Mouse (Mus musculus) ES-Bruce4 (cell line): ENCODE measurements around the gene Efemp1. TPM values are rescaled to one million over a fixed set of nuclear protein-coding genes. Genes with fewer than 3 reads are reported as not detected.

Experiments
- H3K27ac ChIP-seq: 2 replicates; pipeline ENCODE4 v1.5.1; 2012; ENCODE audit warnings: low read length, inconsistent platforms; ENCODE audit not compliant: insufficient read depth
- H3K27me3 ChIP-seq: 2 replicates; pipeline ENCODE4 v1.6.1; 2012; ENCODE audit warnings: mild to moderate bottlenecking, low read length, inconsistent platforms; ENCODE audit not compliant: control insufficient read depth, poor library complexity, insufficient read depth, severe bottlenecking
- H3K36me3 ChIP-seq: 2 replicates; pipeline ENCODE4 v1.6.1; 2012; ENCODE audit warnings: inconsistent platforms, mild to moderate bottlenecking, low read length, moderate library complexity; ENCODE audit not compliant: control insufficient read depth, poor library complexity, insufficient read depth, severe bottlenecking
- H3K4me1 ChIP-seq: one replicate; pipeline ENCODE4 v1.8.1; 2011; ENCODE audit warnings: low read length; ENCODE audit not compliant: control insufficient read depth, insufficient read depth
- H3K4me3 ChIP-seq: 2 replicates; pipeline ENCODE4 v1.5.1; 2011; ENCODE audit warnings: low read depth, mild to moderate bottlenecking, low read length
- H3K9ac ChIP-seq: 2 replicates; pipeline ENCODE4 v1.6.1; 2012; ENCODE audit warnings: low read depth, mild to moderate bottlenecking, inconsistent platforms; ENCODE audit not compliant: poor library complexity, severe bottlenecking
- H3K9me3 ChIP-seq: replicated peaks from 2 replicates; pipeline ENCODE4 v1.6.1; 2012; ENCODE audit warnings: mild to moderate bottlenecking, low read length, inconsistent platforms; ENCODE audit not compliant: control insufficient read depth, poor library complexity, insufficient read depth, severe bottlenecking
- CTCF ChIP-seq: IDR thresholded peaks from one replicate; pipeline ENCODE4 v1.8.1; 2011; ENCODE audit warnings: low read depth, low read length
- EP300 ChIP-seq: IDR thresholded peaks from 2 replicates; pipeline ENCODE4 v1.6.1; 2011; ENCODE audit warnings: low read depth, low read length; ENCODE audit not compliant: insufficient read depth
- POLR2A ChIP-seq: IDR thresholded peaks from one replicate; pipeline ENCODE4 v1.8.1; 2011; ENCODE audit warnings: low read length; ENCODE audit not compliant: insufficient read depth
- polyA plus RNA-seq: library from polyadenylated mRNA; stranded (reverse); fragments of >200 nt; gene quantifications from 2 replicates; pipeline ENCODE4 v1.2.4, GENCODE M21; 2011; ENCODE audit warnings: low read depth; ENCODE audit not compliant: missing spikeins, insufficient read depth, insufficient read length

The Efemp1 gene
- polyA plus RNA-seq, 1 experiment = 27.4 TPM

DNA sequence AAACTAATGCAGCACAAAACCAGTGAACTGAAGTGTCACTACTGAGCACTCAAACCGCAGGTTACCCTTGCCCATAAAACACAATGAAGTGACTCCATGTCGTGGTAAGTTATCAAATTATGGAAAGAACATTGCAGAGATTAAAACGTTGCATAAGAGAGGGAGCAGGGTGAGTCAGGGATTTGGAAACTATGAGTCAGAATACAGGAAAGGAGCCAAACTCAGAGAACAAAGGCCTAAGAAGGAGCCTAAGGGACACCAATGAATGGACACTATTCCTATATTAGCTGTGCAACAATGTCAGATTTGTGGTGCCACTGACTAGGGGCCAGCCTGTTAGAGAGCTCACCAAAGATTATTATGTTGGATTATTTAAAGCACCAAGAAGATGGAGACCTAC is 53.3 kb downstream of the Efemp1 start:
- Histone ChIP-seq H3K27me3 (no peaks in the 10 kb centered on the region), H3K4me3 (no peak overlapping the region), H3K9ac (no peak overlapping the region), H3K9me3 (no peaks in the 10 kb centered on the region), H3K4me1 (no peaks in the 10 kb centered on the region), H3K36me3 (no peaks in the 10 kb centered on the region), H3K27ac (no peak overlapping the region)
- no peak for TF ChIP-seq POLR2A
- no peak for TF ChIP-seq EP300

DNA sequence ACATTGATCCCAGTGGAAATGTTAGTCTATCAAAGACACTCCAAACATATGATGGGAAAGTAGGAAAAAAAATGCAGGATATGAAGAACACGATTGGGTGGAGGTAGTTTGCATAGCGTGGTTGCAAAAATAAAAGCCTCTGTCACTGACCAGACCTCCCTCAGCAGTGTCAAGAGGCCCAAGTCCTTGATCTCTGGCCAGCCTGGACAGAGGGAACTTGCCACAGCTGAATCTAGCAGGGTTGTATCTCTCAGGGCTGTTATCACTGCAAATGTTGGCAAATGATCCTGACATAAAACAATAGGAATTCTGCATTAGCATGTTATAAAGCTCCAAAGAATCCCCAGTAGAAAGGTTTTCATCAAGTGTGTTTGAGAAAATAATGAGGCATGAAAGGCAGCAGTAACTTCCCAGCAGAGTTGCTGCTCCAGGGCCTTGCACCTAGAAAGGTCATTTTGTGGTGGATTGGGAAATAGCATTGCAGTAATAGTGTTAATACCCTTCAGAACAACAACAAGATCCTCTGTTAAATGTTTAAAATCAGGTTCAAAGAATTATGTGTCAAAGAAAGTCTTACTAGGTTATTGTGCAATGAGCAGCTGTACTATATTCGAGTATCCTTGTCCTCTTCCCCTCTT is 56.0 kb downstream of the Efemp1 start:
- no peak overlapping the region for H3K4me3 ChIP-seq
- H3K9me3 ChIP-seq = no peaks in the 10 kb centered on the region
- no peak overlapping the region for H3K9ac ChIP-seq
- no peak overlapping the region for H3K27ac ChIP-seq
- no peaks in the 10 kb centered on the region for H3K4me1 ChIP-seq
- no peaks in the 10 kb centered on the region for H3K27me3 ChIP-seq
- TF ChIP-seq POLR2A (no peak), CTCF (no peak), EP300 (no peak)
- H3K36me3 ChIP-seq = no peaks in the 10 kb centered on the region

DNA sequence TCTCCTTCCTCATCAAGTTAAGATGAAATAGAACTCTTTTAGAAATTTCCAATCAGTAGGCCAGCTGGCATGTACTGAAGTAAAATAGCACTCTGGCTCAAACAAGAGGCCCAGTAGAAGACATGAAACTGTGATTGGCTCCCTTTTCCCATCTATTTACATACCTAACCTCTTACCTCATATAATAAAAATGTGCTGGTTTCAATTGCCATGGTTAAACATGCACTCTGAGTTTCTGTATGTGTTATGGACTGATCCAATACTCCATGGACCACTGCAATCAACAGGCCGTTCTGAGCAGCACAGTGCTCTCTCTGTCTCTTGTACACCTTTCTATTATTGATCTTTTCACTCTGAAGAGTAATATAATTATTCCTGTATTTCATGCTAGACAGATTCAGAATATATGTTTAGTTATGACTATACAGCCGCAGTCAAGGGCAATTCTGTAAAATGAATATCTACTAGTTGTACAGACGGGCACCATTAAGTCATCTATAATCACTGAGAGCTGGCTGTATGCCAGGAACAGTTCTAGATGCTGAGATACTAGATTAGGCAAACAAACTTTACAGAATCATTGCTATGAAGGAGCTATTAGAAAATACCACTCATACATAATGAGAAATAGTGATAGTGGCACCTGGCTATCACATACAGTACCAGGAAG is 59.6 kb downstream of the Efemp1 start:
- H3K4me3 ChIP-seq = no peak overlapping the region
- no peaks in the 10 kb centered on the region for H3K9me3 ChIP-seq
- H3K4me1 ChIP-seq = no peaks in the 10 kb centered on the region
- no peak overlapping the region for H3K9ac ChIP-seq
- no peak overlapping the region for H3K27ac ChIP-seq
- no peaks in the 10 kb centered on the region for H3K27me3 ChIP-seq
- TF ChIP-seq EP300 = no peak
- no peak for TF ChIP-seq POLR2A
- no peak for TF ChIP-seq CTCF
- H3K36me3 ChIP-seq = no peaks in the 10 kb centered on the region

DNA sequence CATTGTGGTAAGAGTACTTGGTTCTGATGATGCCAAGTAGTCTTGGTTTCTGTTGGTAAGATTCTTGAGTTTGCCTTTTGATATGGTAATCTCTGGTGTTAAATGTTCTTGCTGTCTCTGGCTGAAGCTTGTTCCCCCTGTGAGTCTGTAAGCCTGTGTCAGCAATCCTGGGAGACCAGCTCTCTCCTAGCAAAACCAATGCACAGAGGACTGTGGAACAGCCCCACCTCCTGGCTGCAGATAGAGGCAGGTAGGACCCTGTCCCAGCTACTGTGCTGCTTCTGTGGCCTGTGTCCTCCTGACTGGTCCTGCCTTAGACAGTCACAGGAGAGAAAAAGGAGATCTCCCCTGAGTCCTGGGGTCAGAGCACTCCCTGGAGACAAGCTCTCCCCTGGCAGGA is 81.4 kb downstream of the Efemp1 start:
- H3K9me3 ChIP-seq = no peaks in the 10 kb centered on the region
- no peaks in the 10 kb centered on the region for H3K27me3 ChIP-seq
- TF ChIP-seq CTCF (peak; percentile 43), EP300 (no peak), POLR2A (no peak)
- no peak overlapping the region for H3K27ac ChIP-seq
- H3K4me1 ChIP-seq = no peaks in the 10 kb centered on the region
- no peak overlapping the region for H3K4me3 ChIP-seq
- no peak overlapping the region for H3K9ac ChIP-seq
- no peaks in the 10 kb centered on the region for H3K36me3 ChIP-seq

DNA sequence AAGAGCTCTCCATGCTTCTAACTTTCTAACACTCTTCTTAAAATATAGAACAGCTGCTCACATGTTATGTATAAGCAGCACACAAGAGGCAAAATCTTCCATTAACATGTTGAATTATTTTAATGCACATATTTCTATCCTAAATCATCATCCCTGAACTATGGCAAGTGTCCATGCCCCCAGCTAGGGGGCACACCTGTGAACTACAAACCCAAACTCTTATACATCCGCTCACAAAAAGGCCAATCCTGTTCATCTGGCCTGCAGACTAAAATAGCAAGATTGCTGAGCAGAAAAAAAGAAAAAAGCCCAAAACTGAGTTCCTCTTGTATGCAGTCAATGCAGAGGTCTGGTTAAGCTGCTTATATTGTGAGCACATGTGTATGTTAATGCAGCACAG is 86.6 kb downstream of the Efemp1 start:
- no peaks in the 10 kb centered on the region for H3K4me1 ChIP-seq
- no peak overlapping the region for H3K4me3 ChIP-seq
- TF ChIP-seq POLR2A = no peak
- no peak for TF ChIP-seq CTCF
- no peak for TF ChIP-seq EP300
- H3K36me3 ChIP-seq = no peaks in the 10 kb centered on the region
- no peak overlapping the region for H3K27ac ChIP-seq
- no peak overlapping the region for H3K9ac ChIP-seq
- H3K27me3 ChIP-seq = no peaks in the 10 kb centered on the region
- no peaks in the 10 kb centered on the region for H3K9me3 ChIP-seq

DNA sequence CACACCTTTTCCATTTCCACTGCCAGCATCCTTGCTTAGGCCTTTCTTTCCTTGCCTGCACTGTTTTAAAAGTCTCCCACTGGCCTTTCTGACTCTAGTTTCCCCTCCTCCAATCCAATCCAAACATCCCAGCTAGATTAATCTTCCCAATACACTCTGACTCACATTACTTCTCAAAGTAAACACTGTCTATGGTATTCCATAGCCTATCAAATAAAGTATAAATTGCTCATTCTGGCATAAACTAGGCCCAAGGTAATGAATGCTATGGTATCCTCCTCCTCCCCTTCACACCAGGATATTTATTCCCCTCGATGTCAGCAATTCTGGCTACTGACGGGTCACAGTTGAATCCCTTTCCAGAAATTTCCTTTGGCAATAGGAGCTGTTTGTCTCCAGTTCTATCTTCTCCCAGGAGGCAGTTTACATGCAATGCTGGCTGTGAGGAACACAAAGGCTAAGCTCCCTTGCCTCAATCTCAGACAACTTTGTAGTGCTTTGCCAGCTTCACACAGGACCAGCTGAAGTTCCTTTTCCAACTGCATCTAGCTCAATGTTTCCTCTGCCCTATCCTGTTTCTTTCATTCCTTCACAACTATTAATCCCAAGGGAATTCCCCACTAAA is 98.7 kb downstream of the Efemp1 start:
- TF ChIP-seq POLR2A (no peak), CTCF (no peak), EP300 (no peak)
- H3K4me1 ChIP-seq = no peaks in the 10 kb centered on the region
- no peaks in the 10 kb centered on the region for H3K9me3 ChIP-seq
- no peaks in the 10 kb centered on the region for H3K36me3 ChIP-seq
- no peak overlapping the region for H3K27ac ChIP-seq
- H3K27me3 ChIP-seq = no peaks in the 10 kb centered on the region
- H3K9ac ChIP-seq = no peak overlapping the region
- H3K4me3 ChIP-seq = no peak overlapping the region
